Mouse (Mus musculus): Measurements from ENCODE around the gene Aplp1. TPM values are rescaled to one million over a fixed set of nuclear protein-coding genes. Genes with fewer than 3 reads are reported as not detected.

Aplp1 gene
- 1.1 and 1.3 TPM in 2 replicates for polyA plus RNA-seq (2012; ENCODE audit: low replicate concordance)

DNA sequence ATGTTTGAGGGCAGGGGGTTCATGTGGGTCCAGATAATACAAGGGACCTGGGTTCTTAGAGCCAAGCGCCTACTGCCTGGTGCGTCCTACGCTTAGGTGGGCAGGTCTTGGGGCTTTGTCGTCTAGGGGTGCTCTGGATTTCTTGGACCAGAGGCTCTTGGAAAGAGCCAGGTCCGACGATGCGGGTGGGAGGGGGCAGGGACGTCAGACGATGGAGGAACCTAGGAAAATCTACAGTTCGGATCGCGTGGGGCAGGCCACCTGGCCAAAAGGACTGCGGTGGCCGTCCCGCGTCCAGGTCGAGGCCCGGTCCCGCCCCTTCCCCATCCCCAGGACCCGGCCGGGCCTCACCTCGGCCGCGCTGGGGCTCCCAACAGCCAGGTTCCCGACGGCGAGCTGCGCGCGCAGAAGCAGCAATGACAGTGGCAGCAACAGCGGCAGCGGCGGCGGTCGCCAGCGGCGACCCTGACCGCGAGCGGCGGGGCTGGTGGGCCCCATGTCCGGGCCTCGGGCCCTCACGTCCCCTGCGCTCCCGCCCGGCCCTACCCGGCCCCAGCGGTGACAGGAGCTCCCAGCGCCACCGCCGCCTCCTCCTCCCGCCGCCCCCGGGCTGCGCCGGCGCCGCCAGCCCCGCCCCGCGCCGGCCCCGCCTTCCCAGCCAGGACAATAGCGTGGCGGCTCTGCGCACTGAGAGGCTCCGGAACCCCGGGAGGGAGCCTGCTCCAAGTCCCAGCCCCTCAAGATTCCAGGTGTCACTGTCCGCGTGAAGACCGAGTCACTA is at the start of gene Aplp1:
Aplp1 (minus strand) TSS at position 565 of the 781 bp plus-strand sequence.

DNA sequence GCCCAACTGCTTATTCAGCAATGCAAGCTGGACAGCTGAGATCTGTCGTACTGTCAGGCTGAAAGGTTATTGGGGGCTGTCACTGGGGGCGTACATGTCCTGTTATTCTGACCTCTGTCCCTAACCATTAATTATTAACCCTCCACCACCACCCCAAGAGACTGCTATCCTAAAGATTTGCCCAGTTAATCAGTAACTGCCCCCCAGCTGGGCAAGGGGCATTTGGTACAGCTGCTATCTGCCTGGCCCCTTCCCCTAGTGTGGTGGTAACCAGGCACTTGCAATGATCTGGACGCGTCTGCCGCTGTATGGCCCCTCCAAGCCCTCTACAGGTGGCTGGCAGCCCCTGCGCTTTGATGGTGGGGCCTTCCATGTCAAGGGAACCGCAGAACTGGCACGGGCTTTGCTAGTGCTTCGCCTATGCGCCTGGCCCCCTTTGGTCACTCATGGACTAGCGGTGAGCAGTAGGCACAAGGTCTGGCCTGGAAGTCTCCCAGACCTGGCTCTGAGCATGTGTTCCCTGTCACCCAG is 48.1 kb upstream of the Aplp1 start, which contains the start of gene Prodh2:
Prodh2 (plus strand) TSS at position 222 of the 531 bp plus-strand sequence.

DNA sequence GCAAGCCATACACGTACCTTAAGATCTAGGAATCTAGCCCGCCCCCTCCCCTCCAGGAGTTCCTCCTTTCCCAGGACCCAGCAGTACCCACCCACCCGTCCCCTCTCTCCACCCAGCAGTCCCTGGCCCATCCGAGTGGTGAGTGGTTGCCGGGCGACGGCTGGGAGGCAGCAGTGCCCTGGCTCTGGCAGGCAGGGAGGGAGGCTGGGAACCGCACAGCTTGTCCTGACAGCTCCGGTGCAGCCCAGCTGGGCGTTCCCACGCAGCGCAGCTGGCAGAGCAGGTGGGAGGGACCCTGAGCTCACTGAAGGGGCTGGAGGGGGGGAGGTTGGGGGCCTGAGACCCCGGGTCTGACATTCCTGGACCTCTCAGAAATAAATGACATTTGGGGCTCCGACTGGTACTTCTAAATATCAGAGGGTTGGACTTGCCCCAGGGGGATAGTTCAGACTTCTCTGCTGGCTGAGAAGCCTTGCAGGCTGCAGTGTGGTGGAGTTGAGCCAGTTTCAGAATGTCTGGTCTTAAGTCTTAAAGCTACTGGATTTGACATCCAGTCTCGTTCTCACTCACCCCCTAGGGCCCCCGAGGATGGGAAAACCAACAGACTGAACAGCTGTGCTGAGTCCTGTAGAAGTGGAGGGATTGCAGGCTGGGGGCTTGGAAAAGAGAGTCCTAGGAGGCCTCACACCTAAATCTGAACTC is 12.4 kb upstream of the Aplp1 start, which contains the start of the genes Kirrel2 and Nphs1:
Kirrel2 (minus strand) TSS at position 62 of the 702 bp plus-strand sequence.
Nphs1 (plus strand) TSS at position 687 of the 702 bp plus-strand sequence.

DNA sequence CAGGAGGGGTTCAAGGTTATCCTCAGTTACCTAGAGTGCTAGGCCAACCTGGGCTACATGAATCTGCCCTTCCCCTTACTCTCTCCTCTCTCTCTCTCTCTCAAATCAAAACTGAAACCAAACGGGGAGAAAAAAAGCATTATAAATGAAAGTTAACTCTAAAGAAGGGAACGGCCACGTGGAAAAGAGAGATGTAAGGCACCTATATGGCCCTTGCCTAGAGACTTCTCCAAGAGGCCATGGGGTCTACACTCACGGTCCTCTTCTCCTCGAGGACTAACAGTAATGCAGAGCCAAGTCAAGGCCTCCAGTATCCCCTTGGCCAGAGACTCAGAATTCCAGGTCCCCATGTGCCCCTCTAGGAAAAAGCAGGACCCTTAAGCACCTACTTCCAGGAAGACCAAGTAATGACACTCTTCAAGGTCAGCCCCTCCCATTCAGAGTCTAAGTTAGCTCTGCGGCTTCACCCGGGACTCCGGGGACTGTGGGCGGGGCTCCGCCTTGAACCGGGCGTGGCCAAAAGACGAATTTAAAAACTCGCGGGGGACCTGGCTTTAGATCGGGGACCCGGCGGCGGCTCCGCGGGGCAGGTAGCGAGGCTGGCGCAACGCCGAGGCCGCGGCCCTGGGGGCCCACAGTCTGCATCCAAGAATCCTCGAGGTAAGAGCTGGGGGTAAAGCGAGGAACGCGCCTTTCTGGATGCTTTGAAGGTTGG is 24.0 kb downstream of the Aplp1 start, which contains the start of gene Nfkbid:
Nfkbid (plus strand) TSS at position 558 of the 715 bp plus-strand sequence.

DNA sequence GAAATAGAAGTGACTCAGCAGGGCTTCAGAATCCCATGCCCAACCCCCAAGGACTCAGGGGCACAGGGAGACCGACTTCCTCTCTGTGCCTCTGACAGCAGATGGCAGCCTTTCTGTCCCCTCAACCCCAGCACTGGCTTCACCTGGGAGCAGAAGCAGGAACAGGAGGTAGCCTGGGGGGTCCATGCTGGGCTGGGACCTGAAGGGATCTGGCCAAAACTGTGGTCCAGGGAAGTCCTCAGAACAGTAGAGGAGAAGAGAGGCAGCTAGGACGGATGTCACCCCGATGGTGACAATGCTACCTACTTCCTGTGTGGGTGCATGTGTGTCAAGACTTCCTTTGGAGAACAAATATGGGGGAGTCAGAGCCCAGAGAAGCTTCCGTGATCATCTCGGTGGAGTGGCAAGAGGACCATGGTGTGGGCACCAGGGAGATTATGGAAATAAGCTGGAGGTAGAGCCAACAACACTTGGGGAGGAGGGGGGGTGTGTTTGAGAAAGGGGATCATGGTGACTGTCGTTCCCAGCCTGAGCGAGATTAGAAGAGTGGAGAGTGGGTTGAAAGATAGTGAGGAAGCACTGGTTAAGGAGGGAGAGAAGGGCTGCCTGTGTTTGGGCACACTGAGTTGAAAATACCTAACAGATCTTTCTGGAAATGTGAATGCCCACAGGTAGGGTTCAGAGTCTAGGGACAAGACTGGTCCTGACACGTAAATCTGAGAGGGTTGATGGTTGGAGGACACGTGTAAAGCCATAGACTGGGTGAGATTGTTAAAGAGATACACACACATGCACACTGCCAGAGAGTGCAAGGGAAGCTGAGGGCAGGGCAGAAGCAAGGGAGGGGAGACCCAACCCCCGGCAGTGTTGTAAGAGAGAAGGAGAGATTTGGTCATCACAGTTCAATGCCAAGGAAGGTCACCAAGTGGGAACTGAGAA is 25.5 kb downstream of the Aplp1 start, which contains the start of gene Hcst:
Hcst (minus strand) TSS at position 294 of the 939 bp plus-strand sequence.

DNA sequence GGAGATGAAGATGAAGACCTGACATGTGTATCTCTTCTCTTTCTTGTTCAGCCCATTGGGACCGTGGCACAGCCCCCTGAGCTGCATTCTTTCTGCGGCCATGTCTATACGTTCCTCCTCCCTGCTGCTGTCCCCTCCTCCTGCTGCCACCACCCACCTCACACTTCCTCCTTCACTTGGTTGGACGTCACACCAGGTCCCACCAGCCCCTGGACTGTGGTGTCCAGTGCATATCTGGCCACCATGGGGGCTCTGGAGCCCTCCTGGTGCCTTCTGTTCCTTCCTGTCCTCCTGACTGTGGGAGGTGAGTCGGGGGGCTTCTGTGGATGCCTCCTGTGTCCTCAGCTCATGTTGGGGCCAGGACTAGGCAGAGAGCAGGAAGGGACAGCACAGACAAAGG is 31.7 kb downstream of the Aplp1 start, which contains the start of gene Tyrobp:
Tyrobp (plus strand) TSS at position 165 of the 400 bp plus-strand sequence.

Other genes starting within 250 kb of the Aplp1 start
- 94.0 and 122 TPM in 2 replicates for gene Capns1, start 246.7 kb downstream of the Aplp1 start, polyA plus RNA-seq (2012; ENCODE audit: low replicate concordance)
- gene Polr2i, start 213.6 kb downstream of the Aplp1 start, polyA plus RNA-seq (2012; ENCODE audit: low replicate concordance), result 28.6 and 47.9 TPM in 2 replicates
- gene Tbcb, start 213.3 kb downstream of the Aplp1 start, polyA plus RNA-seq (2012; ENCODE audit: low replicate concordance), result 10.1 and 15.2 TPM in 2 replicates
- not detected in 2 replicates for gene Ovol3, start 209.8 kb downstream of the Aplp1 start, polyA plus RNA-seq (2012; ENCODE audit: low replicate concordance)
- gene Thap8, start 165.4 kb downstream of the Aplp1 start, polyA plus RNA-seq (2012; ENCODE audit: low replicate concordance), result 0.24 TPM in 1 of 2 replicates, not detected in the other
- gene Wdr62, start 165.1 kb downstream of the Aplp1 start, polyA plus RNA-seq (2012; ENCODE audit: low replicate concordance), result 22.7 and 114 TPM in 2 replicates
- 0.65 and 4.6 TPM in 2 replicates for gene Clip3, start 153.8 kb downstream of the Aplp1 start, polyA plus RNA-seq (2012; ENCODE audit: low replicate concordance)
- 91.3 and 100.0 TPM in 2 replicates for gene Alkbh6, start 136.8 kb downstream of the Aplp1 start, polyA plus RNA-seq (2012; ENCODE audit: low replicate concordance)
- 1.8 and 1.9 TPM in 2 replicates for gene Syne4, start 130.7 kb downstream of the Aplp1 start, polyA plus RNA-seq (2012; ENCODE audit: low replicate concordance)
- gene E130208F15Rik, start 123.8 kb downstream of the Aplp1 start, polyA plus RNA-seq (2012; ENCODE audit: low replicate concordance), result 0.96 and 1.7 TPM in 2 replicates
- 4.7 and 8.8 TPM in 2 replicates for gene Sdhaf1, start 121.6 kb downstream of the Aplp1 start, polyA plus RNA-seq (2012; ENCODE audit: low replicate concordance)
- gene Lrfn3, start 82.8 kb downstream of the Aplp1 start, polyA plus RNA-seq (2012; ENCODE audit: low replicate concordance), result 0.06 and 0.26 TPM in 2 replicates
- 9.6 and 46.1 TPM in 2 replicates for gene Tyrobp, start 31.8 kb downstream of the Aplp1 start, polyA plus RNA-seq (2012; ENCODE audit: low replicate concordance)
- gene Hcst, start 25.7 kb downstream of the Aplp1 start, polyA plus RNA-seq (2012; ENCODE audit: low replicate concordance), result 10.4 TPM in 1 of 2 replicates, not detected in the other
- 16.8 and 18.4 TPM in 2 replicates for gene Nfkbid, start 23.8 kb downstream of the Aplp1 start, polyA plus RNA-seq (2012; ENCODE audit: low replicate concordance)
- gene Kirrel2, start 12.2 kb upstream of the Aplp1 start, polyA plus RNA-seq (2012; ENCODE audit: low replicate concordance), result not detected in 2 replicates
- gene Nphs1, start 12.8 kb upstream of the Aplp1 start, polyA plus RNA-seq (2012; ENCODE audit: low replicate concordance), result 0.14 TPM in 1 of 2 replicates, not detected in the other
- gene Prodh2, start 48.1 kb upstream of the Aplp1 start, polyA plus RNA-seq (2012; ENCODE audit: low replicate concordance), result 0.13 TPM in 1 of 2 replicates, not detected in the other
- gene Arhgap33, start 89.5 kb upstream of the Aplp1 start, polyA plus RNA-seq (2012; ENCODE audit: low replicate concordance), result 121 and 163 TPM in 2 replicates
- 22.9 and 50.6 TPM in 2 replicates for gene Hspb6, start 106.6 kb upstream of the Aplp1 start, polyA plus RNA-seq (2012; ENCODE audit: low replicate concordance)
- gene Proser3, start 106.8 kb upstream of the Aplp1 start, polyA plus RNA-seq (2012; ENCODE audit: low replicate concordance), result 29.4 and 49.1 TPM in 2 replicates
- gene Lin37, start 114.3 kb upstream of the Aplp1 start, polyA plus RNA-seq (2012; ENCODE audit: low replicate concordance), result 59.6 and 64.2 TPM in 2 replicates
- 12.7 and 61.9 TPM in 2 replicates for gene U2af1l4, start 117.8 kb upstream of the Aplp1 start, polyA plus RNA-seq (2012; ENCODE audit: low replicate concordance)
- gene Gm49396, start 117.8 kb upstream of the Aplp1 start, polyA plus RNA-seq (2012; ENCODE audit: low replicate concordance), result 1.2 and 1.6 TPM in 2 replicates
- gene Psenen, start 118.1 kb upstream of the Aplp1 start, polyA plus RNA-seq (2012; ENCODE audit: low replicate concordance), result 17.5 and 44.6 TPM in 2 replicates
- gene Igflr1, start 119.9 kb upstream of the Aplp1 start, polyA plus RNA-seq (2012; ENCODE audit: low replicate concordance), result 8.1 and 20.3 TPM in 2 replicates
- gene Kmt2b, start 143.2 kb upstream of the Aplp1 start, polyA plus RNA-seq (2012; ENCODE audit: low replicate concordance), result 143 and 153 TPM in 2 replicates
- 133 and 177 TPM in 2 replicates for gene Zbtb32, start 153.4 kb upstream of the Aplp1 start, polyA plus RNA-seq (2012; ENCODE audit: low replicate concordance)
- gene Upk1a, start 167.3 kb upstream of the Aplp1 start, polyA plus RNA-seq (2012; ENCODE audit: low replicate concordance), result 1.3 TPM in 1 of 2 replicates, not detected in the other
- gene Cox6b1, start 180.6 kb upstream of the Aplp1 start, polyA plus RNA-seq (2012; ENCODE audit: low replicate concordance), result 47.1 and 83.9 TPM in 2 replicates
- gene Etv2, start 190.3 kb upstream of the Aplp1 start, polyA plus RNA-seq (2012; ENCODE audit: low replicate concordance), result 0.35 TPM in 1 of 2 replicates, not detected in the other
- 329 and 344 TPM in 2 replicates for gene Rbm42, start 204.8 kb upstream of the Aplp1 start, polyA plus RNA-seq (2012; ENCODE audit: low replicate concordance)
- 7.2 and 44.1 TPM in 2 replicates for gene Haus5, start 219.5 kb upstream of the Aplp1 start, polyA plus RNA-seq (2012; ENCODE audit: low replicate concordance)
- gene Pmis2, start 226.1 kb upstream of the Aplp1 start, polyA plus RNA-seq (2012; ENCODE audit: low replicate concordance), result not detected in 2 replicates